Comparison of ENCODE assay signal across 9 mouse cellular contexts in the genomic region with DNA sequence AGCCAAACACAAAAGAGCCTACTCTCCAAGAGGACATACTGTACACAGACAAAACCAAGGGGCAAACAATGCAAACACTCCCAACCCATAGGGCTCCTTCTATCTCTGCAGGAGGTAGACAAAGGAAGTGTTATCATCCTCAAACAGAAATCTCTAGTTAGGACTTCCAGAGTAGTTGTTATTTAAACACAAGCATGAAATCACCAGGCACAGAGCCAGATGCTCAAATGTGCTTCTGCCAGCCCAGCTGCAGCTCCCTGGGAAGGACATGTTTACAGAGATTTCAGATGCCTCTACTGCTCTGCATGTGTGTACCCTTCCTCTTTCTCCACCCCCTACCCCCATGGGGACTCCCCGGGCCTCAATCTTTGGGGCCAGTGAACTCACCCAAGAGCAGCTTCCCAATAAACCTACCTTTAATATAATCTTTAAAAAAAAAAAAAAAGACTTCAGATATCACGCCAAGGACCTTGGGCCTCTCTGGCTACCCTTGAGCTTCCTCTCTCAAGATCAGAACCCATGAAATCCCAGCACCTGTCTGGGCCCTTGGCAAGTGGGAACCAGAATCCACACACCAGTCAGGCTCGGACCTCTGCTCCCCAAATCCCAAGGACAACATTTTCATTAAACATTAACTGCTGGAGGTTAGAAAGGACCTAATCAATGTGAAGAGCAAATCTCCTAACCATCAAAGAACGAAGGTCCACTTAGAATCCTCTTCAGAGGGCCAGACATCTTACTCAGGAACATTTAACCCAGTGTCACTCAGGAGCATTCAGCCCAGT. TPM values are rescaled to one million over a fixed set of nuclear protein-coding genes. Genes with fewer than 3 reads are reported as not detected.
DNase-seq lines count a peak whose midpoint lies in the region; ATAC-seq lines count a peak whose summit lies in the region.
"Had no signal": no experiment of that assay in that cellular context is flagged by ENCODE, and none has a peak within 500 bp of the region (broad histone marks: within the 10 kb centered on the region; RNA-seq: fewer than 3 reads in every experiment).

No protein-coding gene starts in this region.

- peaks cover 29% of the 10 kb centered on the region for H3K4me1 ChIP-seq in heart, embryonic 12.5 days (replicated peaks)
- peaks cover 29% of the 10 kb centered on the region for H3K4me1 ChIP-seq in heart, embryonic 15.5 days (replicated peaks)

- no peak for ATAC-seq in heart, embryonic 12.5 days (ENCODE audit: insufficient number of reproducible peaks, low FRiP score)
- ATAC-seq in heart, embryonic 15.5 days (replicated peaks; ENCODE audit: insufficient number of reproducible peaks, insufficient read depth, low FRiP score, low read depth): no peak
- ATAC-seq in megakaryocyte progenitor cell, adult 5-6 weeks (replicated peaks; ENCODE audit: poor library complexity): peak; percentile 38
- no peak for ATAC-seq in erythroid progenitor cell, adult 5-6 weeks (replicated peaks; ENCODE audit: low FRiP score, poor library complexity, severe bottlenecking)
- ATAC-seq: Patski had no signal

- H3K27me3 ChIP-seq in heart, embryonic 12.5 days (replicated peaks): no peaks in the 10 kb centered on the region
- H3K27me3 ChIP-seq in heart, embryonic 15.5 days: no peaks in the 10 kb centered on the region
- H3K27me3 ChIP-seq: Patski had no signal

- no peaks in the 10 kb centered on the region for H3K9me3 ChIP-seq in heart, embryonic 12.5 days (replicated peaks)
- no peaks in the 10 kb centered on the region for H3K9me3 ChIP-seq in heart, embryonic 15.5 days (replicated peaks)

- peak; percentile 31 for DNase-seq in heart, adult 8-10 months (ENCODE audit: low spot score)
- DNase-seq in NIH3T3 (ENCODE audit: low read depth): peak; percentile 85
- peak; percentile 71 for DNase-seq in layer of hippocampus, adult 9-11 months
- no peak for DNase-seq in cerebellum, adult 18-20 months

- WGBS in heart, embryonic 12.5 days: 73% methylated on average over 4 of the region's 4 CpGs
- WGBS in heart, embryonic 15.5 days: 56% methylated on average over 4 of the region's 4 CpGs

- H3K4me2 ChIP-seq in heart, embryonic 12.5 days: no peak overlapping the region
- peak overlapping the region; percentile 13; the same call in 1 of the 2 replicates for H3K4me2 ChIP-seq in heart, embryonic 15.5 days

- no peak overlapping the region for H3K4me3 ChIP-seq in heart, embryonic 12.5 days
- H3K4me3 ChIP-seq in heart, embryonic 15.5 days: no peak overlapping the region

- H3K27ac ChIP-seq in heart, embryonic 12.5 days (ENCODE audit: poor library complexity, severe bottlenecking): no peak overlapping the region
- H3K27ac ChIP-seq in heart, embryonic 15.5 days: peak overlapping the region; percentile 5; the same call in 1 of the 2 replicates

- no peak overlapping the region for H3K9ac ChIP-seq in heart, embryonic 12.5 days
- no peak overlapping the region for H3K9ac ChIP-seq in heart, embryonic 15.5 days

- peaks cover 8% of the 10 kb centered on the region for H3K36me3 ChIP-seq in heart, embryonic 12.5 days
- peaks cover 3% of the 10 kb centered on the region for H3K36me3 ChIP-seq in heart, embryonic 15.5 days

RNA-seq across cellular contexts. Expression of a gene that starts 3.0 kb away (rescaled TPM):
- 10 to 100 TPM in 2 of 4 experiments, 1 to 10 TPM in 2; 6.4 to 16.4 (median 10.4) TPM for total RNA-seq in heart, adult 8-10 months (2022)
- 34.5 and 38.6 TPM in 2 replicates for polyA plus RNA-seq in heart, embryonic 12.5 days (2016; fragmentation: Nextera tagmentation; extraction: Ambion mirVana)
- 35.7 and 42.0 TPM in 2 replicates for polyA plus RNA-seq in heart, embryonic 15.5 days (2015; fragmentation: Nextera tagmentation; extraction: Ambion mirVana)
- 36.8 and 39.8 TPM in 2 replicates for total RNA-seq in megakaryocyte progenitor cell, adult 5-6 weeks (2015)
- total RNA-seq in megakaryocyte progenitor cell, adult 5-6 weeks (2017): 106 and 129 TPM in 2 replicates
- total RNA-seq in erythroid progenitor cell, adult 5-6 weeks (2015; ENCODE audit: low replicate concordance): 4.6 TPM in 1 of 2 replicates, not detected in the other
- 7.6 and 9.6 TPM in 2 replicates for total RNA-seq in erythroid progenitor cell, adult 5-6 weeks (2017; ENCODE audit: low replicate concordance)

RNA-seq across cellular contexts. Expression of a gene that starts 22.0 kb away (rescaled TPM):
- 10 to 100 TPM; 19.9 to 23.9 (median 21.3) TPM for total RNA-seq in heart, adult 8-10 months (2022)
- 31.6 and 33.4 TPM in 2 replicates for polyA plus RNA-seq in heart, embryonic 12.5 days (2016; fragmentation: Nextera tagmentation; extraction: Ambion mirVana)
- 26.8 and 30.4 TPM in 2 replicates for polyA plus RNA-seq in heart, embryonic 15.5 days (2015; fragmentation: Nextera tagmentation; extraction: Ambion mirVana)
- total RNA-seq in megakaryocyte progenitor cell, adult 5-6 weeks (2015): 14.4 and 15.3 TPM in 2 replicates
- 14.2 and 19.3 TPM in 2 replicates for total RNA-seq in megakaryocyte progenitor cell, adult 5-6 weeks (2017)
- 1.1 and 14.3 TPM in 2 replicates for total RNA-seq in erythroid progenitor cell, adult 5-6 weeks (2015; ENCODE audit: low replicate concordance)
- total RNA-seq in erythroid progenitor cell, adult 5-6 weeks (2017; ENCODE audit: low replicate concordance): 2.4 and 6.5 TPM in 2 replicates

RNA-seq across cellular contexts. Expression of a gene that starts 31.2 kb away (rescaled TPM):
- 10 to 100 TPM; 14.0 to 18.0 (median 15.8) TPM for total RNA-seq in heart, adult 8-10 months (2022)
- polyA plus RNA-seq in heart, embryonic 12.5 days (2016; fragmentation: Nextera tagmentation; extraction: Ambion mirVana): 6.4 and 7.1 TPM in 2 replicates
- 3.2 and 4.7 TPM in 2 replicates for polyA plus RNA-seq in heart, embryonic 15.5 days (2015; fragmentation: Nextera tagmentation; extraction: Ambion mirVana)
- 31.5 and 36.2 TPM in 2 replicates for total RNA-seq in megakaryocyte progenitor cell, adult 5-6 weeks (2015)
- total RNA-seq in megakaryocyte progenitor cell, adult 5-6 weeks (2017): 12.7 and 16.3 TPM in 2 replicates
- total RNA-seq in erythroid progenitor cell, adult 5-6 weeks (2015; ENCODE audit: low replicate concordance): 13.0 and 24.1 TPM in 2 replicates
- total RNA-seq in erythroid progenitor cell, adult 5-6 weeks (2017; ENCODE audit: low replicate concordance): 12.9 and 13.9 TPM in 2 replicates

RNA-seq across cellular contexts. Expression of a gene that starts 31.3 kb away (rescaled TPM):
- total RNA-seq in heart, adult 8-10 months (2022): 1 to 10 TPM; 3.9 to 6.1 (median 4.8) TPM
- polyA plus RNA-seq in heart, embryonic 12.5 days (2016; fragmentation: Nextera tagmentation; extraction: Ambion mirVana): 13.5 and 15.1 TPM in 2 replicates
- polyA plus RNA-seq in heart, embryonic 15.5 days (2015; fragmentation: Nextera tagmentation; extraction: Ambion mirVana): 7.4 and 11.0 TPM in 2 replicates
- total RNA-seq in megakaryocyte progenitor cell, adult 5-6 weeks (2015): 9.8 and 13.4 TPM in 2 replicates
- 21.2 and 23.0 TPM in 2 replicates for total RNA-seq in megakaryocyte progenitor cell, adult 5-6 weeks (2017)
- 8.4 and 10.8 TPM in 2 replicates for total RNA-seq in erythroid progenitor cell, adult 5-6 weeks (2015; ENCODE audit: low replicate concordance)
- total RNA-seq in erythroid progenitor cell, adult 5-6 weeks (2017; ENCODE audit: low replicate concordance): 8.5 and 15.1 TPM in 2 replicates

Comparison
In these comparisons a context has a peak if more than half of its experiments do, and no peak if none do; other contexts are left out.
1. DNase-seq: peak in heart, adult 8-10 months (single experiment), NIH3T3 (single experiment) and layer of hippocampus, adult 9-11 months (single experiment); none in cerebellum, adult 18-20 months (0 of 2).